Mouse (Mus musculus): ENCODE data around the gene Tpte. TPM values are rescaled to one million over a fixed set of nuclear protein-coding genes. Genes with fewer than 3 reads are reported as not detected.
"Not testable (repeated sequence)": the region's sequence is repeated elsewhere in the genome, so short reads cannot be mapped to it uniquely, and the experiment has no call there.

Tpte gene
- polyA plus RNA-seq, 1 experiment: not detected

DNA sequence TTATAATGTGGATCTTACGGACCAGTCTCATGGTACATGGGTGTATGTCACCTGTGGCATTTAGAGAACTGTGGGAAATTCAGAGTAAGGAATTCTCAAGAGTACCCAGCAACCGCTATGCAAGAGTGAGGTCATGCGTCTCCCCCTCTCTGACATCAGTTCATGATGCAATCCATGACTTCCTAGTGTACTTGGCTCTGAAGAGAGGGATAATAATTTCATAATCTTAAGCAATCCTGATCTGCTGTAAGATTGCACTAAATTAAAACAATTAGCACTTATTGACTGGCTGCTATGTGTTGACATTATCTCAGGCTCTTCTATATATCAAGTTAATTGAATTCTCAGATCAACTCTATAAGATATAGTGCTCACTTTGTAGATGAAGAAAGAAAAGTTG is 16.4 kb upstream of the Tpte start:
- H3K27me3 ChIP-seq (ENCODE audit: control insufficient read depth, insufficient read depth, low read length, poor library complexity, severe bottlenecking): no peaks in the 10 kb centered on the region; the same call in 1 of the 2 replicates
- H3K9ac ChIP-seq (ENCODE audit: low read depth, poor library complexity, severe bottlenecking): no peak overlapping the region
- no peak for TF ChIP-seq CTCF (IDR thresholded peaks at IDR 0.05; ENCODE audit: low read depth, low read length)
- no peak for TF ChIP-seq POLR2A (IDR thresholded peaks at IDR 0.05; ENCODE audit: insufficient read depth, low read length)
- no peak for TF ChIP-seq EP300 (IDR thresholded peaks at IDR 0.05; ENCODE audit: insufficient read depth, low read depth, low read length)
- no peak overlapping the region for H3K27ac ChIP-seq (ENCODE audit: insufficient read depth, low read length)
- H3K36me3 ChIP-seq (ENCODE audit: control insufficient read depth, insufficient read depth, low read length, poor library complexity, severe bottlenecking): no peaks in the 10 kb centered on the region
- no peak overlapping the region for H3K4me3 ChIP-seq (ENCODE audit: low read depth, low read length)
- H3K4me1 ChIP-seq (ENCODE audit: control insufficient read depth, insufficient read depth, low read length): no peaks in the 10 kb centered on the region
- no peaks in the 10 kb centered on the region for H3K9me3 ChIP-seq (replicated peaks; ENCODE audit: control insufficient read depth, insufficient read depth, low read length, poor library complexity, severe bottlenecking)

DNA sequence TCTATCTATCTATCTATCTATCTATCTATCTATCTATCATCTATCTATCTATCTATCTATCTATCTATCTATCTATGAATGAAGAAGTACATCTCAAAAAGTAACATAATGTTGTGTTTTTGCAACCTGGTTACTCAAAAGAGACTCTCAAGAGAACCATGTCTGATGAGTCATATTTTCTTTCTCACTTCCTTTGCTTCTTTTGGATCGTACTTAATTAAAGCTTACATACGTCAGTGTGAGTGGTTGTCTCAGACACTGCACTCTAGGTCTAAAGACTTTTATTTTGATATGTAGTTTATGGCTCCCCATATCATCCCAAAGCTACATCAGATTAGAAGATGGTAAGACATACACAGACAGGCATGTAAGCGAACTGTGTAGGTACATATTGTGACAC is 10.1 kb upstream of the Tpte start:
- TF ChIP-seq EP300 (IDR thresholded peaks at IDR 0.05; ENCODE audit: insufficient read depth, low read depth, low read length) (no peak), CTCF (IDR thresholded peaks at IDR 0.05; ENCODE audit: low read depth, low read length) (no peak), POLR2A (IDR thresholded peaks at IDR 0.05; ENCODE audit: insufficient read depth, low read length) (no peak)
- H3K9ac ChIP-seq (ENCODE audit: low read depth, poor library complexity, severe bottlenecking): no peak overlapping the region
- H3K27ac ChIP-seq (ENCODE audit: insufficient read depth, low read length): no peak overlapping the region
- no peaks in the 10 kb centered on the region for H3K4me1 ChIP-seq (ENCODE audit: control insufficient read depth, insufficient read depth, low read length)
- no peaks in the 10 kb centered on the region for H3K9me3 ChIP-seq (replicated peaks; ENCODE audit: control insufficient read depth, insufficient read depth, low read length, poor library complexity, severe bottlenecking)
- H3K27me3 ChIP-seq (ENCODE audit: control insufficient read depth, insufficient read depth, low read length, poor library complexity, severe bottlenecking): peaks cover 1% of the 10 kb centered on the region; the same call in 1 of the 2 replicates
- no peak overlapping the region for H3K4me3 ChIP-seq (ENCODE audit: low read depth, low read length)
- H3K36me3 ChIP-seq (ENCODE audit: control insufficient read depth, insufficient read depth, low read length, poor library complexity, severe bottlenecking): no peaks in the 10 kb centered on the region

DNA sequence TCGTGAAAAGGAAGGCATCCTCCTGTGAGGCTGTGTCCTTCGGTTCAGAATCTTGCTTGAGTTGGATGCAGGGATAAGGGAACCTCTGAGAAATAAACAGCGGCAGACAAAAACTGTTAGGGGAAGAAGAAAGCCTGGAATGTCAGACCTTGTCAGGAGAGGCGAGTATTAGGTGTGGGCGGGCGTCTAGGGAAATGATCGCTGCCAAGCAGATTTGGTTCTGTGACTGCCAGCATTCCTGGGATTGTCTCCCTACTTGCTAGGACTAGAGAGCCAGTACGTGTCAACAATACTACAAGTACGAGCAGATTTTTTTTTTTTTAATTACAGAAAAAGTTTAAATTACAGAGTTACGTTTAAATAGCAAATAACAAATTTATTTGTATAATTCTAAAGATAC is 8.6 kb upstream of the Tpte start:
- Histone ChIP-seq H3K4me3 (ENCODE audit: low read depth, low read length) (no peak overlapping the region), H3K9ac (ENCODE audit: low read depth, poor library complexity, severe bottlenecking) (no peak overlapping the region), H3K4me1 (ENCODE audit: control insufficient read depth, insufficient read depth, low read length) (no peaks in the 10 kb centered on the region), H3K27ac (ENCODE audit: insufficient read depth, low read length) (no peak overlapping the region), H3K9me3 (replicated peaks; ENCODE audit: control insufficient read depth, insufficient read depth, low read length, poor library complexity, severe bottlenecking) (no peaks in the 10 kb centered on the region), H3K36me3 (ENCODE audit: control insufficient read depth, insufficient read depth, low read length, poor library complexity, severe bottlenecking) (no peaks in the 10 kb centered on the region), H3K27me3 (ENCODE audit: control insufficient read depth, insufficient read depth, low read length, poor library complexity, severe bottlenecking) (peaks cover 1% of the 10 kb centered on the region; the same call in 1 of the 2 replicates)
- TF ChIP-seq EP300 (IDR thresholded peaks at IDR 0.05; ENCODE audit: insufficient read depth, low read depth, low read length) (no peak), POLR2A (IDR thresholded peaks at IDR 0.05; ENCODE audit: insufficient read depth, low read length) (no peak), CTCF (IDR thresholded peaks at IDR 0.05; ENCODE audit: low read depth, low read length) (no peak)

DNA sequence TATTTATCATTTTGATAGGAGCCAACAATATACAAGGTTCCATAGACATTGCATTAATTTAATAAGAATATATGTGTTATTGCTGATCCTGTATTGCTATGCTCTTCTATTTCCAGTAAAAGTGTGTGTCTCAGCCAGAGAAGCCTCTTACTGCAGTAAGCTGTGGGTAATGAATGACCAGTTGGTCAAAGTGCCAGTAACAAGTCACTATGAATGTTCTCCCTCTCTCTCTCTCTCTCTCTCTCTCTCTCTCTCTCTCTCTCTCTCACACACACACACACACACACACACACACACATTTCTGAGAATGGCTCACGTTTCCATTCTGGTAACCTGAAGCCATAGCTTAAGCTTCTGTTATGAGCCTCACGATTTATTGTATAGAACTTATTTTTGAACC is 19.1 kb downstream of the Tpte start:
- Histone ChIP-seq H3K27ac (ENCODE audit: insufficient read depth, low read length) (no peak overlapping the region), H3K4me3 (ENCODE audit: low read depth, low read length) (no peak overlapping the region), H3K4me1 (ENCODE audit: control insufficient read depth, insufficient read depth, low read length) (no peaks in the 10 kb centered on the region), H3K9me3 (replicated peaks; ENCODE audit: control insufficient read depth, insufficient read depth, low read length, poor library complexity, severe bottlenecking) (no peaks in the 10 kb centered on the region), H3K9ac (ENCODE audit: low read depth, poor library complexity, severe bottlenecking) (no peak overlapping the region), H3K27me3 (ENCODE audit: control insufficient read depth, insufficient read depth, low read length, poor library complexity, severe bottlenecking) (no peaks in the 10 kb centered on the region), H3K36me3 (ENCODE audit: control insufficient read depth, insufficient read depth, low read length, poor library complexity, severe bottlenecking) (no peaks in the 10 kb centered on the region)
- TF ChIP-seq POLR2A (IDR thresholded peaks at IDR 0.05; ENCODE audit: insufficient read depth, low read length) (no peak), CTCF (IDR thresholded peaks at IDR 0.05; ENCODE audit: low read depth, low read length) (no peak), EP300 (IDR thresholded peaks at IDR 0.05; ENCODE audit: insufficient read depth, low read depth, low read length) (no peak)

DNA sequence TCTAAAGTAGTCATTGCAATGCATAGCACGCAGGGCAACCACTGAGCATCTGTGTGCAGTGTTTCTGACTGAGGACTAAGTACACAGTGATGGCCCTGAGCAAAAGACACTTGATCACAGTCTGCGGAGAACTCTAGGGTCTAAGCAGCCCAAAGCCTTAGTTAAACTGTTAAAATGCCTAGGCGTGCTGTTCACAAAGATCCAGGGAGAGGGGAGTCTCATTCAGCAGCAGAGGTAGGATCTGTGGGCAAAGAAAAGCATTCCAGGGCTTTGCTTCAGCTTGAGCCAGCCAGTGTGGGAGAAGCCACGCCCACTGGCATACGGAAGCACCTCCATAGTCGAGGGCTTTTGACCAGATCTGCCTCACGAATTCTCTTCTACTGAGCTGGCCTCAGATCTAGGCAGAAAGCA is 19.7 kb downstream of the Tpte start:
- no peak overlapping the region for H3K4me3 ChIP-seq (ENCODE audit: low read depth, low read length)

DNA sequence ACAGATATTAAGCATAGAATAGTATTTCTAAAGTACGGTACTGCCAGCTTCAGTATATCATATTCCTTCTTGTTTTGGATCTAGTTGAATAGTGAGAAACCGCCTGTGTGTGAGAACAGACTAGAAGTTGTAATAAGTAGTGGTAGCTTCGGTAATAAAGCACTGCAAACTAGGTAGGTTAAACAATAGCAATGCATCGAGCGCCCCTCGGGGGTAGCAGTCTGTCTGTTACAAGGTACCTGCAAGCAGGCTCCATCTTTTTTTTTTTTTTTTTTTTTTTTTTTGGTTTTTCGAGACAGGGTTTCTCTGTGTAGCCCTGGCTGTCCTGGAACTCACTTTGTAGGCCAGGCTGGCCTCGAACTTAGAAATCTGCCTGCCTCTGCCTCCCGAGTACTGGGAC is 20.8 kb downstream of the Tpte start:
- not testable (repeated sequence) for H3K4me3 ChIP-seq (ENCODE audit: low read depth, low read length); H3K4me1 ChIP-seq (ENCODE audit: control insufficient read depth, insufficient read depth, low read length); H3K9ac ChIP-seq (ENCODE audit: low read depth, poor library complexity, severe bottlenecking); H3K27ac ChIP-seq (ENCODE audit: insufficient read depth, low read length); H3K9me3 ChIP-seq (replicated peaks; ENCODE audit: control insufficient read depth, insufficient read depth, low read length, poor library complexity, severe bottlenecking); H3K36me3 ChIP-seq (ENCODE audit: control insufficient read depth, insufficient read depth, low read length, poor library complexity, severe bottlenecking); H3K27me3 ChIP-seq (ENCODE audit: control insufficient read depth, insufficient read depth, low read length, poor library complexity, severe bottlenecking)

More for the DNA sequence above, 19.7 kb downstream of the Tpte start:
- no peak overlapping the region for H3K9ac ChIP-seq (ENCODE audit: low read depth, poor library complexity, severe bottlenecking)
- no peaks in the 10 kb centered on the region for H3K9me3 ChIP-seq (replicated peaks; ENCODE audit: control insufficient read depth, insufficient read depth, low read length, poor library complexity, severe bottlenecking)
- no peaks in the 10 kb centered on the region for H3K36me3 ChIP-seq (ENCODE audit: control insufficient read depth, insufficient read depth, low read length, poor library complexity, severe bottlenecking)
- H3K4me1 ChIP-seq (ENCODE audit: control insufficient read depth, insufficient read depth, low read length): no peaks in the 10 kb centered on the region
- no peak overlapping the region for H3K27ac ChIP-seq (ENCODE audit: insufficient read depth, low read length)
- no peaks in the 10 kb centered on the region for H3K27me3 ChIP-seq (ENCODE audit: control insufficient read depth, insufficient read depth, low read length, poor library complexity, severe bottlenecking)
- no peak for TF ChIP-seq CTCF (IDR thresholded peaks at IDR 0.05; ENCODE audit: low read depth, low read length)
- no peak for TF ChIP-seq EP300 (IDR thresholded peaks at IDR 0.05; ENCODE audit: insufficient read depth, low read depth, low read length)
- TF ChIP-seq POLR2A (IDR thresholded peaks at IDR 0.05; ENCODE audit: insufficient read depth, low read length): no peak
